Mouse (Mus musculus): Measurements from ENCODE around the gene Psg19.

DNA sequence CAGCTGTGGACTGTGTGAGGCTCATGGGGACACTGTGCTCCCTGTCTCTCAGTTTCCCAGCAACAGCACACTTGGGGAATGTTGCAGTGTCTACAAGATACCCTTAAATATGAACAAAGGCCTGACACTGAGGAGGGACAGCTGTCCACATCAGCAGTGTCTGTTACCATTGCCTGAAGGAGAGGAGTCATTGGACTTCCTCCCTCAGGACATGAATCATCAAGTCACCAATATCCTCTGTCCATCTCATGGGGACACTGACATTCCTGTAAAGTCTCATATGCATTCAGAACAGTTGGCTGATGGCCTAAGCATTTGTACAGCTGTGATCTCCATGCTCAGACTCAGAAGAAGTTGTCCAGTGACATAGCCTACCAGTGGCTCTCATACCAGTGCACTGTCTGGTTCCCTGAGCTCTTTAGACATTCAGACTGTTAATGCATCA, 19.0 kb downstream of the Psg19 start:
- no peak for TF ChIP-seq CTCF (conservative IDR thresholded peaks at IDR 0.05; ENCODE audit: insufficient read depth, insufficient read length, low read depth, low read length)
- TF ChIP-seq POLR2A (IDR thresholded peaks at IDR 0.05; ENCODE audit: low read depth, low read length): no peak

Measured in kidney, adult 2 months (tissue).